ENCODE assay signal across 11 mouse cellular contexts in the genomic region with DNA sequence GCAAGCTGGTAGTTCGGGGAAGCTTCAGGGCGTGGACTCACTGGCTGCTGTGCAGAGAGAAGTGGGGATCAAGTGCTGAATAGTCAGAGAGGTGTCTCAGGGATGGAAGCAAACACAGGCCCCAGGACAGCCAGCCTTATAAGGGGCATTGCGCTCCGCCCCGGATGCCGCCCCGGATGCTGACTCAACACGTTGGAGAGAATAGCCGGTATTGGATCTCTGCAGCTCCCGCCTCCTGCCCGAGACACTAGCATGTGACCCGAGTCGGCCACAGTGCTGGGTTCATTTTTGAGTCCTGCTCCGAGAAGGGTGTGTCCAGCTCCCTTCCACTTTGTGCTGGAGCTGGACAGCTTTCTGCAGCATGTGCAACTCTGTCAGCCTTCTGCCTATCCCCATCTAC. TPM values are rescaled to one million over a fixed set of nuclear protein-coding genes. Genes with fewer than 3 reads are reported as not detected.
DNase-seq lines count a peak whose midpoint lies in the region; ATAC-seq and TF ChIP-seq lines count a peak whose summit lies in the region.
"Had no signal": no experiment of that assay in that cellular context is flagged by ENCODE, and none has a peak within 500 bp of the region (broad histone marks: within the 10 kb centered on the region; RNA-seq: fewer than 3 reads in every experiment).

No protein-coding gene starts in this region.

- H3K79me2 ChIP-seq in myocyte (ENCODE audit: control insufficient read depth, insufficient read depth), result peaks cover 4% of the 10 kb centered on the region

- no peak overlapping the region for H3K4me3 ChIP-seq in liver, postnatal 0 days (ENCODE audit: low read depth, low read length)
- peak overlapping the region; percentile 22; the same call in 1 of the 2 replicates for H3K4me3 ChIP-seq in brown adipose tissue, adult 24 weeks (ENCODE audit: insufficient read depth, low read depth, low read length)
- no peak overlapping the region for H3K4me3 ChIP-seq in myocyte
- no peak overlapping the region for H3K4me3 ChIP-seq in neural tube, embryonic 15.5 days (replicated peaks)
- H3K4me3 ChIP-seq: forebrain, embryonic 10.5 days had no signal

- 81% methylated on average over 14 of the region's 14 CpGs for WGBS in liver, postnatal 0 days (ENCODE audit: insufficient replicate concordance)
- WGBS in neural tube, embryonic 15.5 days, result 75% methylated on average over 14 of the region's 14 CpGs

- no peak for TF ChIP-seq POLR2A in myocyte (IDR thresholded peaks at IDR 0.05; ENCODE audit: insufficient read length, low read depth)

- no peak overlapping the region for H3K4me2 ChIP-seq in liver, postnatal 0 days (ENCODE audit: low read depth, low read length)
- peak overlapping the region; percentile 50 for H3K4me2 ChIP-seq in myocyte (ENCODE audit: low read depth)
- no peak overlapping the region for H3K4me2 ChIP-seq in neural tube, embryonic 15.5 days

- H3K4me1 ChIP-seq in liver, postnatal 0 days (ENCODE audit: insufficient read depth), result peaks cover 12% of the 10 kb centered on the region
- peaks cover 5% of the 10 kb centered on the region; the same call in 1 of the 2 replicates for H3K4me1 ChIP-seq in brown adipose tissue, adult 24 weeks (ENCODE audit: control insufficient read depth, insufficient read depth, insufficient read length, low read length)
- peaks cover 13% of the 10 kb centered on the region; the same call in 1 of the 2 replicates for H3K4me1 ChIP-seq in neural tube, embryonic 15.5 days

- no peak overlapping the region for H3K9ac ChIP-seq in liver, postnatal 0 days (replicated peaks)
- H3K9ac ChIP-seq in neural tube, embryonic 15.5 days (replicated peaks), result no peak overlapping the region

- no peak for TF ChIP-seq CTCF in liver, postnatal 0 days (IDR thresholded peaks at IDR 0.05; ENCODE audit: low read depth)

- no peaks in the 10 kb centered on the region for H3K9me3 ChIP-seq in liver, postnatal 0 days (ENCODE audit: low read length)
- H3K9me3 ChIP-seq in neural tube, embryonic 15.5 days (replicated peaks), result no peaks in the 10 kb centered on the region
- H3K9me3 ChIP-seq: forebrain, embryonic 10.5 days had no signal

- H3ac ChIP-seq in myocyte (ENCODE audit: control insufficient read depth, insufficient read length), result no peak overlapping the region

- H3K36me3 ChIP-seq in liver, postnatal 0 days (replicated peaks; ENCODE audit: insufficient read depth, low read length), result no peaks in the 10 kb centered on the region
- H3K36me3 ChIP-seq in myocyte (ENCODE audit: control insufficient read depth, insufficient read depth), result no peaks in the 10 kb centered on the region
- no peaks in the 10 kb centered on the region for H3K36me3 ChIP-seq in neural tube, embryonic 15.5 days
- H3K36me3 ChIP-seq: forebrain, embryonic 10.5 days had no signal

- no peak for TF ChIP-seq EP300 in liver, postnatal 0 days (IDR thresholded peaks at IDR 0.05; ENCODE audit: low read depth)

- no peak for ATAC-seq in liver, postnatal 0 days
- no peak for ATAC-seq in neural tube, embryonic 15.5 days (ENCODE audit: low FRiP score)

- no peaks in the 10 kb centered on the region for H3K27me3 ChIP-seq in liver, postnatal 0 days (ENCODE audit: insufficient read depth, low read length)
- no peaks in the 10 kb centered on the region for H3K27me3 ChIP-seq in myocyte (ENCODE audit: control insufficient read depth, insufficient read depth, insufficient read length)
- no peaks in the 10 kb centered on the region for H3K27me3 ChIP-seq in neural tube, embryonic 15.5 days (replicated peaks)

- no peak overlapping the region for H3K27ac ChIP-seq in liver, postnatal 0 days (ENCODE audit: low read depth)
- H3K27ac ChIP-seq in brown adipose tissue, adult 24 weeks (replicated peaks; ENCODE audit: low read depth, low read length), result no peak overlapping the region
- no peak overlapping the region for H3K27ac ChIP-seq in neural tube, embryonic 15.5 days (replicated peaks)
- H3K27ac ChIP-seq: forebrain, embryonic 10.5 days had no signal

- peak; percentile 50 for DNase-seq in liver
- no peak for DNase-seq in liver, postnatal 0 days
- DNase-seq in heart, postnatal 10 days, result peak; percentile 46 to 67
- DNase-seq in frontal cortex, postnatal 36 days (ENCODE audit: low spot score in 2 of 2), result no peak
- DNase-seq: layer of hippocampus, postnatal 36 days had no signal

- intact Hi-C loops in heart, postnatal 10 days (cut with DNase I), result no loop called here

TF ChIP-seq in myocyte, 11 proteins besides CTCF, POLR2A, EP300 and RAD21:
- TF ChIP-seq TCF3 (IDR thresholded peaks at IDR 0.05; ENCODE audit: insufficient read length, low read depth), result no peak
- TF ChIP-seq MYOG (IDR thresholded peaks at IDR 0.05; ENCODE audit: control insufficient read depth in 1 of 3, insufficient read depth in 1 of 3, insufficient read length in 2 of 3, low read depth in 2 of 3), result no peak
- TF ChIP-seq MYOD1 (IDR thresholded peaks at IDR 0.05; ENCODE audit: control insufficient read depth in 1 of 3, insufficient read length in 2 of 3, low read depth in 2 of 3), result no peak
- TF ChIP-seq POLR2AphosphoS2 (IDR thresholded peaks at IDR 0.05; ENCODE audit: insufficient read length, low read depth), result no peak

RNA-seq across cellular contexts. Expression of a gene that starts 3.7 kb away (rescaled TPM):
- polyA plus RNA-seq in liver, postnatal 0 days (2015; fragmentation: Nextera tagmentation; extraction: Ambion mirVana), result 5.8 and 6.4 TPM in 2 replicates
- 14.8 and 26.0 TPM in 2 replicates for polyA plus RNA-seq in brown adipose tissue, adult 24 weeks (2012; ENCODE audit: insufficient read depth, insufficient read length, missing spikeins)
- 10 to 100 TPM; 87.3 to 90.7 TPM for total RNA-seq in heart, postnatal 10 days (2021)
- 6.7 TPM for polyA plus RNA-seq in myocyte (2012; fragmentation: generic; extraction: Trizol)
- 1.9 and 7.6 TPM in 2 replicates for polyA plus RNA-seq in neural tube, embryonic 15.5 days (2015; fragmentation: Nextera tagmentation; extraction: Ambion mirVana)

RNA-seq across cellular contexts. Expression of a gene that starts 4.3 kb away (rescaled TPM):
- polyA plus RNA-seq in liver, postnatal 0 days (2015; fragmentation: Nextera tagmentation; extraction: Ambion mirVana), result 428 and 442 TPM in 2 replicates
- 362 and 451 TPM in 2 replicates for polyA plus RNA-seq in brown adipose tissue, adult 24 weeks (2012; ENCODE audit: insufficient read depth, insufficient read length, missing spikeins)
- total RNA-seq in heart, postnatal 10 days (2021), result 100 to 1,000 TPM; 270 to 278 TPM
- polyA plus RNA-seq in myocyte (2012; fragmentation: generic; extraction: Trizol), result 768 TPM
- polyA plus RNA-seq in neural tube, embryonic 15.5 days (2015; fragmentation: Nextera tagmentation; extraction: Ambion mirVana), result 552 and 568 TPM in 2 replicates

RNA-seq across cellular contexts. Expression of a gene that starts 17.2 kb away (rescaled TPM):
- polyA plus RNA-seq in liver, postnatal 0 days (2015; fragmentation: Nextera tagmentation; extraction: Ambion mirVana), result 64.5 and 67.3 TPM in 2 replicates
- 2.3 and 4.2 TPM in 2 replicates for polyA plus RNA-seq in brown adipose tissue, adult 24 weeks (2012; ENCODE audit: insufficient read depth, insufficient read length, missing spikeins)
- not detected for total RNA-seq in heart, postnatal 10 days (2021)
- polyA plus RNA-seq in myocyte (2012; fragmentation: generic; extraction: Trizol), result 0.25 TPM
- 1.1 TPM in 1 of 2 replicates, not detected in the other for polyA plus RNA-seq in neural tube, embryonic 15.5 days (2015; fragmentation: Nextera tagmentation; extraction: Ambion mirVana)
- total RNA-seq: layer of hippocampus, postnatal 36 days had no signal
- polyA plus RNA-seq: forebrain, embryonic 10.5 days; heart, postnatal 0 days; neural tube, embryonic 11.5 days had no signal

RNA-seq across cellular contexts. Expression of a gene that starts 29.5 kb away (rescaled TPM):
- 171 and 172 TPM in 2 replicates for polyA plus RNA-seq in liver, postnatal 0 days (2015; fragmentation: Nextera tagmentation; extraction: Ambion mirVana)
- polyA plus RNA-seq in brown adipose tissue, adult 24 weeks (2012; ENCODE audit: insufficient read depth, insufficient read length, missing spikeins), result 1,127 and 1,213 TPM in 2 replicates
- total RNA-seq in heart, postnatal 10 days (2021), result 100 to 1,000 TPM; 960 to 987 TPM
- polyA plus RNA-seq in myocyte (2012; fragmentation: generic; extraction: Trizol), result 405 TPM
- 262 and 279 TPM in 2 replicates for polyA plus RNA-seq in neural tube, embryonic 15.5 days (2015; fragmentation: Nextera tagmentation; extraction: Ambion mirVana)

RNA-seq across cellular contexts. Expression of a gene that starts 39.0 kb away (rescaled TPM):
- polyA plus RNA-seq in liver, postnatal 0 days (2015; fragmentation: Nextera tagmentation; extraction: Ambion mirVana), result 0.36 and 0.74 TPM in 2 replicates
- polyA plus RNA-seq in brown adipose tissue, adult 24 weeks (2012; ENCODE audit: insufficient read depth, insufficient read length, missing spikeins), result 1.1 and 1.8 TPM in 2 replicates
- 100 to 1,000 TPM; 102 to 103 TPM for total RNA-seq in heart, postnatal 10 days (2021)
- polyA plus RNA-seq in myocyte (2012; fragmentation: generic; extraction: Trizol), result 2.5 TPM
- 6.0 and 6.7 TPM in 2 replicates for polyA plus RNA-seq in neural tube, embryonic 15.5 days (2015; fragmentation: Nextera tagmentation; extraction: Ambion mirVana)

Comparison
In these comparisons a context has a peak if more than half of its experiments do, and no peak if none do; other contexts are left out.
1. DNase-seq: peak in liver (single experiment) and heart, postnatal 10 days (2 of 2); none in liver, postnatal 0 days (single experiment) and frontal cortex, postnatal 36 days (0 of 2).
2. RNA of a gene that starts 17.2 kb away (polyA plus RNA-seq): 64.5 to 67.3 TPM in liver, postnatal 0 days; 2.3 to 4.2 TPM in brown adipose tissue, adult 24 weeks, 0.25 TPM in myocyte (single experiment) and 1.1 TPM in neural tube, embryonic 15.5 days; every median in the first group is over 10 times any median in the second.